Mouse (Mus musculus): Measurements from ENCODE around the gene Mcl1. TPM values are rescaled to one million over a fixed set of nuclear protein-coding genes. Genes with fewer than 3 reads are reported as not detected.

Mcl1 gene
- polyA plus RNA-seq, 1 experiment, result 565 TPM

DNA sequence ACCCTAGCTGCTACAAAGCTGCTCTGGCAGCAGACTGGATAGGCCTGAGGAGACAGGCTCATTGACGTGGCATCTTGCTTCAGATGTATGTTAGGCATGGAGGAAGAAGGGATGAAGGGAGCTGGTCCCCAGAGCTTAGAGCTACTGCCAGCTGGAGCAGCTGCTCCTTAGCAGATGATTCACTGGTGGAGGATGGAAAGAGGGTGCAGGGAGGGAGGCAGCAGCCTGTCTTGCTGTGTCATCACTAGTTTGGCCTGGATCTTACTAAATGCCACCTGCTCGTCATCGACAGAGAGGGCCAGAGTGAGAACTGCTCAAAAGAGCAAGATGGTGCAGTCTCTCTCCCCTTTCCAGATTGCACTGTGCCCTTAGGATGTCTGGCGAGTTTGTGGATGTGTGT lies 28.8 kb upstream of the Mcl1 start:
- peak overlapping the region; percentile 30 for H3K27ac ChIP-seq (ENCODE audit: insufficient read depth, low read depth, low read length)
- TF ChIP-seq POLR2A (IDR thresholded peaks at IDR 0.05; ENCODE audit: borderline replicate concordance, low read depth, low read length) (no peak), CTCF (IDR thresholded peaks at IDR 0.05; ENCODE audit: low read depth, low read length) (no peak)
- H3K4me3 ChIP-seq (ENCODE audit: insufficient read depth, low read length), result no peak overlapping the region
- H3K4me1 ChIP-seq (ENCODE audit: control insufficient read depth, insufficient read depth, low read length), result peaks cover 69% of the 10 kb centered on the region

DNA sequence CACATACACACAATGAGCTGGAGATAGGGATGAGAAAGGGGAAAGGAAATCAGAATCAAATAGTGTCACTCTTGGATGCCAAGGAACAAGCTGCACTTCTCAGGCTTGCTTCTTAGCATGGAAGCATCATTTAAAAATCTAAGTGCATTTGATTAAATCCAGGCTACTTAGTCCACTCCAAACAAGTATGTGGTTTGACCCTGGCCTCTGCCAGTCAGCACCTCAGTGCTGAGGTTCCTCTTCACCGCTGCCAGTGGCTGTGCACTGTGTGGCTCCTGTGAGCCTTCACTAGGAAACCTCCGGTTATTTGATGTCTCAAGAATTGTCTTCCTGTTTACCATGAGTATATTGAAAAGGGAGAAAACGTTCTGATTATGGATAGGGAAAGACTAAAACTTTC lies 27.7 kb upstream of the Mcl1 start:
- no peak for TF ChIP-seq POLR2A (IDR thresholded peaks at IDR 0.05; ENCODE audit: borderline replicate concordance, low read depth, low read length)
- TF ChIP-seq CTCF (IDR thresholded peaks at IDR 0.05; ENCODE audit: low read depth, low read length), result no peak
- Histone ChIP-seq H3K4me3 (ENCODE audit: insufficient read depth, low read length) (no peak overlapping the region), H3K4me1 (ENCODE audit: control insufficient read depth, insufficient read depth, low read length) (peaks cover 77% of the 10 kb centered on the region), H3K27ac (ENCODE audit: insufficient read depth, low read depth, low read length) (peak overlapping the region; percentile 61)

DNA sequence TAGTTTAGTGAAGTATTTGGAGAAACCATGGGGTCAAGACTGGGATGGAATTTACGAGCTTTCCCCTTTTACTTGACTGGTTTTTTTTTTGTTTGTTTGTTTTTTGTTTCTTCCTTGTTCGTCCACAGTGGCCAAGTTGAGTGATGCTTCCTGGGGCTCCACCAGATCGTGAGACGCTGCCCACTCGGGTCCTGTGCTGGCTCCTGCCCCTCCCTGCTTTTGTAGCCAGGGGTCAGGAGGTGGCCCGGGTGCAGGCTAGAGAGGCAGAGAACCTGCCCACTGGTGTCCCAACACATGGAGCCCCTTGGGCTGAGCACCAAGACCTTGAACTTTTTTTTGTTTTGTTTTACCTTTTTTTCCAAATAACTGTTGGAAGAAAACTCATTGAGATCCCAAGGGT lies 27.3 kb upstream of the Mcl1 start:
- H3K27ac ChIP-seq (ENCODE audit: insufficient read depth, low read depth, low read length), result peak overlapping the region; percentile 97
- TF ChIP-seq POLR2A (IDR thresholded peaks at IDR 0.05; ENCODE audit: borderline replicate concordance, low read depth, low read length) (no peak), CTCF (IDR thresholded peaks at IDR 0.05; ENCODE audit: low read depth, low read length) (no peak)
- peaks cover 78% of the 10 kb centered on the region for H3K4me1 ChIP-seq (ENCODE audit: control insufficient read depth, insufficient read depth, low read length)

DNA sequence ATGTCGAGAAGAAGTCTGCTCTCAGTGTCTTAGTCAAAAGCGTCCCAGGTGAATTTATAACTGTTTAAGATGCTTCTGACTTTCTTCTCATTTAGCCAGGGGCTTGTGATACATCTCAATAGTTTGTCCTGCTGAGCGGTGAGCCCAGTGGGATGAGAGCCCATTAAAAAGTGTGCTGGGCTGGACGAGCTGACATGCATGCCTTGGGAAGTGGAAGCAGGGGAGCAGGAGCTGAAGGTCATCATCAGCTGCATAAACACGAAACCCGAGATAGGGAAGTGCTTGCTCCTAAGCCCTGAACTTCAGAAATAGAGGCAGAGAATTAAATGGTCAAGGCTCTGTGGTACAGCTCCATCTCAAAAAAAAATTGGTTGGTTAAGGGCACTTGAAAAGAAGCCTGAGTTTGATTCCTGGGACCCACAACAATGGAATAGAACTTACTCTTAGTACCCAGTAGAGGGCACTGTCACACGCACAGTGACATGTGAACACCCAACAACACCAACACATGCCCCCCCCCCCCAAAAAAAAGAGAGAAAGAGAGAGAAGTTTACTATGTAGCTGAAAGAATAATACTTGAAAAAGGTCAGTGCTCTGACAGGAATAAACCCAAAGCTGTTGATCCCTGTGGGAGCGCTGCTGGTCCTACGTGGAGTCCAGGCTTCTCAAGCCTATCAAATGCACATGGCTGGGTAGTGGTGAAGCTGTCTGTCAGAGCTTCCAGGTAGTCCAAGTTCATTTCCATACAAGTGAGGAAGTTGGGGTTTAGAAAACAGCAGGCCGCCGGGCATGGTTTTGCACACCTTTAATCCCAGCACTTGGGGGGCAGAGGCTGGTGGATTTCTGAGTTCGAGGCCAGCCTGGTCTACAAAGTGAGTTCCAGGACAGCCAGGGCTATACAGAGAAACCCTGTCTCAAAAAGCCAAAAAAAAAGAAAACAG lies 25.7 kb upstream of the Mcl1 start:
- peak overlapping the region; percentile 97 for H3K27ac ChIP-seq (ENCODE audit: insufficient read depth, low read depth, low read length)

More for the DNA sequence above, 27.3 kb upstream of the Mcl1 start:
- no peak overlapping the region for H3K4me3 ChIP-seq (ENCODE audit: insufficient read depth, low read length)

DNA sequence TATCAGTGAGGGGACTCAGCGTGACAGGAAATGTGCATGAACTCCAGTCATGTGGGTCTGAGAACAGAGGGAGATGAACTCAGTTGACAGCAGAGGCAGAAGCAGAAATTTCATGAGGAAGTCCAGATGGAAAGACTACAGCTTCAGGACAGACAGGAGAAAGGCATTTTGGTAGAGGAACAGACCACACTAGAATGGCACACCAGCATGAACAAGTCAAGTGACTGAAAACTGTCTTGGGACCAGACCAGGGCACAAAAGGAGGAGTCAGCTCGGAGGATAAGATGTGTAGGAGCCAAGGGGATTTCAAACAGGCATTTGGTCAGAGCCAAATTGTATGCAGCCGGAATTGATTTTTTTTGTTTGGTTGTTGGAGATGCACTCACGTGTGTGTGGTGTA lies 23.0 kb upstream of the Mcl1 start:
- peak overlapping the region; percentile 97 for H3K27ac ChIP-seq (ENCODE audit: insufficient read depth, low read depth, low read length)
- peaks cover 68% of the 10 kb centered on the region for H3K4me1 ChIP-seq (ENCODE audit: control insufficient read depth, insufficient read depth, low read length)
- no peak overlapping the region for H3K4me3 ChIP-seq (ENCODE audit: insufficient read depth, low read length)
- TF ChIP-seq CTCF (IDR thresholded peaks at IDR 0.05; ENCODE audit: low read depth, low read length) (no peak), POLR2A (IDR thresholded peaks at IDR 0.05; ENCODE audit: borderline replicate concordance, low read depth, low read length) (no peak)

More for the DNA sequence above, 25.7 kb upstream of the Mcl1 start:
- 0 out of 2 replicates have a peak, but pooled peaks have one; percentile 14 for TF ChIP-seq CTCF (IDR thresholded peaks at IDR 0.05; ENCODE audit: low read depth, low read length)
- no peak for TF ChIP-seq POLR2A (IDR thresholded peaks at IDR 0.05; ENCODE audit: borderline replicate concordance, low read depth, low read length)
- peaks cover 86% of the 10 kb centered on the region for H3K4me1 ChIP-seq (ENCODE audit: control insufficient read depth, insufficient read depth, low read length)
- H3K4me3 ChIP-seq (ENCODE audit: insufficient read depth, low read length), result no peak overlapping the region

DNA sequence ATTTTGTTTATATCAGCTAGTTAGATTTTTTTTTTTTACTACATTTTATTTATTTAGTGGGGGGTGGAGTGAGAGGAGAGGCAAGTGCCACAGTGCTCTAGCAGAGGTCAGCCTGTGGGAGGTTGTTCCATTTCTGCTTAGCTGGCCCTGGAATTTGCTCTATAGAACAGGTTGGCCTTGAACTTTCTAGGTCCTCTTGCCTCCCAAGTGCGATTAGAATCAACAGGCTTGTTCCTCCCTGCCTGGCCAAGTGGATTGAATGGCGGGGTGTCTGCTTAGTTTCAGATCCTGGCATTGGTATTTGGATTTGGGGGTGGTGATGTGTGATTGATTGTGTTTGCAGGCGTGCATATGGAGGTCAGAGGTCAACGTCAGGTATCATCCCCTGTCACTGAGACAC lies 22.5 kb upstream of the Mcl1 start:
- peak overlapping the region; percentile 97 for H3K27ac ChIP-seq (ENCODE audit: insufficient read depth, low read depth, low read length)
- TF ChIP-seq CTCF (IDR thresholded peaks at IDR 0.05; ENCODE audit: low read depth, low read length) (no peak), POLR2A (IDR thresholded peaks at IDR 0.05; ENCODE audit: borderline replicate concordance, low read depth, low read length) (no peak)
- H3K4me3 ChIP-seq (ENCODE audit: insufficient read depth, low read length), result no peak overlapping the region
- H3K4me1 ChIP-seq (ENCODE audit: control insufficient read depth, insufficient read depth, low read length), result peaks cover 64% of the 10 kb centered on the region

DNA sequence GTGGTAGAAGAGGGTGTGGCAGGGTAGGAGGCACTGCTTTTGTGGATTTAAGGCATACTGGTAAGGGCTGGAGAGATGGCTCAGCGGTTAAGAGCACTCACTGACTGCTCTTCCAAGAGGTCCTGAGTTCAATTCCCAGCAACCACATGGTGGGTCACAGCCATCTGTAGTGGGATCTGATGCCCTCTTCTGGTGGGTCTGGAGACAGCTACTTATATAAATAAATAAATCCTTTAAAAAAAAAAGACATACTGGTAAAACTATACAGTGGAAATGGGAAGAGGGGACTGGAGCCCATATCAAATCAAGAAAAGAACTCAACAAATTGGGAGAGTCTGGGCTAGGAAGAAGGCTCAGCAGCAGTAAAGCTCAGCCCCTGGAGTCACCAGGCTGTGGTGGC lies 18.9 kb upstream of the Mcl1 start:
- Histone ChIP-seq H3K4me3 (ENCODE audit: insufficient read depth, low read length) (no peak overlapping the region), H3K4me1 (ENCODE audit: control insufficient read depth, insufficient read depth, low read length) (peaks cover 60% of the 10 kb centered on the region), H3K27ac (ENCODE audit: insufficient read depth, low read depth, low read length) (no peak overlapping the region)
- TF ChIP-seq CTCF (IDR thresholded peaks at IDR 0.05; ENCODE audit: low read depth, low read length) (no peak), POLR2A (IDR thresholded peaks at IDR 0.05; ENCODE audit: borderline replicate concordance, low read depth, low read length) (no peak)

DNA sequence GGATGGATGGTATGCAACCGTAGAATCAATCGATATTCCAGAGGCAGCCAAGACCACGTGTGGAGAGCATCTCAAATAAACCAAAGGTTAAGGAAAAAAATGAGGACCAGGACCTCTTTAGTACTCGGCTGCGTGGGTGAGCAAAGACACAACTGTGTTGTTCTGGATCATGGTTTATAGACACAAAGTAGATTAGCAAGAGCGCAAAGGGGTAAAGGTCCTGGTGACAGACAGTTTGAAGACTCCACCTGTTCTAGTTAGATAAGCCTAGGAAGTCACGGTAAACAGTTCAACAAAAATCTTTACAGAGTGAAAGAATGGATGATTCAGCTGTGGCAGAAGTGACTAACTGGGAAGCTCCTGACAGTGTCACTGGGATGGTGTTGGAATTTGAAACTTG lies 15.5 kb upstream of the Mcl1 start:
- TF ChIP-seq CTCF (IDR thresholded peaks at IDR 0.05; ENCODE audit: low read depth, low read length), result no peak
- no peak for TF ChIP-seq POLR2A (IDR thresholded peaks at IDR 0.05; ENCODE audit: borderline replicate concordance, low read depth, low read length)
- H3K4me1 ChIP-seq (ENCODE audit: control insufficient read depth, insufficient read depth, low read length), result peaks cover 46% of the 10 kb centered on the region
- H3K4me3 ChIP-seq (ENCODE audit: insufficient read depth, low read length), result no peak overlapping the region
- H3K27ac ChIP-seq (ENCODE audit: insufficient read depth, low read depth, low read length), result peak overlapping the region; percentile 98

DNA sequence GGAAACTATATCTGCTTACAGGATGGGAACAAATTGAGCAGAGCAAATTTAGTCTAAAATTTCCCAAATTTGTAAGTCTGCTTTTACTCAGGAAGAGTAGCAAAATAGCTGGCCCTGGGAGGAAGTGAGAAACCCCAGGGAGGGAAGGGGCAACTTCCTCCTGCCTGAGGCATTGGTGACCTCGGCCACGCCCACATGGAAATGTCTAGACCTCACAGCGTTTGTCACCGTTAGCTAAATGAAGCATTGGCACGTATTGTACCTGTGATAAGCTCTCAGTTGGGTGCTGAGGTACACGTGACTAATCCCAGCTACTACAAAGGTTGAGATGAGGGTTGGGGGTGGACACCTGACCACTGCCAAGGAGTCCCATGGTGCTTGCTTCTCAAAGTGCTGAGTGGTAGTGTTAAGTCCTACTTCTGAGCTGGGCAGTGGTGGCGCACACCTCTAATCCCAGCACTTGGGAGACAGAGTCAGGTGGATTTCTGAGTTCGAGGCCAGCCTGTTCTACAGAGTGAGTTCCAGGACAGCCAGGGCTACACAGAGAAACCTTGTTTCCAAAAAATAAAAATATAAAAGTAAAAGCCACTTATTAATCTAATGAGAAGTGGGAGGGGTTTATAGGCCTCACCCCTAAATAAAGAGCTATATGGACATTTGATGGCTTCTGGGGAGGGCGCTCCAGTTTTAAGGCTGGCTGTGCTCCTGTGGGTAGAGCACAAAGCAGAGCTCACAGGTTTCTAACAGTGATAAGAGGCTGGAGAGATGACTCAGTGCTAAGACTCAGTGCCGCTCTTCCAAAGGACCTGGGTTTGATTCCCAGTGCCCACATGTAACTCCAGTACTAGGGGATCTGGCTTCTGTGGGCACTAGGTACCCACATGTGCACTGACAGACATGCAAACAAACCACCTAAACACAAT lies 13.0 kb upstream of the Mcl1 start:
- TF ChIP-seq POLR2A (IDR thresholded peaks at IDR 0.05; ENCODE audit: borderline replicate concordance, low read depth, low read length), result no peak
- no peak for TF ChIP-seq CTCF (IDR thresholded peaks at IDR 0.05; ENCODE audit: low read depth, low read length)
- H3K4me1 ChIP-seq (ENCODE audit: control insufficient read depth, insufficient read depth, low read length), result peaks cover 65% of the 10 kb centered on the region
- peak overlapping the region; percentile 98 for H3K27ac ChIP-seq (ENCODE audit: insufficient read depth, low read depth, low read length)
- no peak overlapping the region for H3K4me3 ChIP-seq (ENCODE audit: insufficient read depth, low read length)
